Comparison of ENCODE assay signal across 8 mouse cellular contexts in genomic region chr13:9763100-9763827, GRCm38 (mm10). TPM values are rescaled to one million over a fixed set of nuclear protein-coding genes. Genes with fewer than 3 reads are reported as not detected.
A peak's percentile ranks its signal among the peaks of the same experiment; 100 is the strongest.
DNase-seq lines count a peak whose midpoint lies in the region; ATAC-seq lines count a peak whose summit lies in the region.

No protein-coding gene starts in this region.

- peak; percentile 28 for ATAC-seq in lung, embryonic 15.5 days (ENCODE audit: borderline replicate concordance, extremely low read depth, low FRiP score, low TSS enrichment)

- peak overlapping the region; percentile 77 for H3K4me2 ChIP-seq in lung, embryonic 15.5 days

- no peak for DNase-seq in lung, postnatal 4 days
- DNase-seq in NIH3T3 (ENCODE audit: low read depth) = peak; percentile 35
- peak; percentile 19 to 29 for DNase-seq in kidney, adult 8-10 months
- DNase-seq in midbrain, embryonic 10.5 days (ENCODE audit: low spot score) = no peak
- no peak for DNase-seq in gastrocnemius, postnatal 14 days
- no peak for DNase-seq in thymus, postnatal 4 days

- intact Hi-C loops in gastrocnemius, postnatal 14 days (cut with DNase I; ENCODE audit: low total_unique reads) = no loop called here

- no peaks in the 10 kb centered on the region for H3K27me3 ChIP-seq in lung, embryonic 15.5 days
- H3K27me3 ChIP-seq in erythroblast, embryonic 14.5 days (ENCODE audit: control insufficient read depth) = peaks cover 31% of the 10 kb centered on the region
- H3K27me3 ChIP-seq in midbrain, embryonic 10.5 days (ENCODE audit: low read depth, poor library complexity, severe bottlenecking) = no peaks in the 10 kb centered on the region

- peak overlapping the region; percentile 100 for H3K9ac ChIP-seq in lung, embryonic 15.5 days

- peak overlapping the region; percentile 100 for H3K27ac ChIP-seq in lung, embryonic 15.5 days
- H3K27ac ChIP-seq in midbrain, embryonic 10.5 days (replicated peaks) = peak overlapping the region; percentile 100

- peak overlapping the region; percentile 96 for H3K4me3 ChIP-seq in lung, embryonic 15.5 days
- peak overlapping the region; percentile 86 for H3K4me3 ChIP-seq in erythroblast, embryonic 14.5 days (replicated peaks)
- H3K4me3 ChIP-seq in midbrain, embryonic 10.5 days = peak overlapping the region; percentile 97

- no peaks in the 10 kb centered on the region for H3K36me3 ChIP-seq in lung, embryonic 15.5 days
- no peaks in the 10 kb centered on the region for H3K36me3 ChIP-seq in erythroblast, embryonic 14.5 days (ENCODE audit: control insufficient read depth)
- no peaks in the 10 kb centered on the region for H3K36me3 ChIP-seq in midbrain, embryonic 10.5 days

- WGBS in lung, embryonic 15.5 days = under 1% methylated on average over 21 of the region's 21 CpGs
- 9% methylated on average over 21 of the region's 21 CpGs for WGBS in midbrain, embryonic 10.5 days

- H3K9me3 ChIP-seq in lung, embryonic 15.5 days = no peaks in the 10 kb centered on the region
- H3K9me3 ChIP-seq in erythroblast, embryonic 14.5 days (ENCODE audit: control insufficient read depth, low read length) = no peaks in the 10 kb centered on the region
- H3K9me3 ChIP-seq in midbrain, embryonic 10.5 days (replicated peaks) = no peaks in the 10 kb centered on the region

- H3K4me1 ChIP-seq in lung, embryonic 15.5 days = peaks cover 45% of the 10 kb centered on the region
- peaks cover 31% of the 10 kb centered on the region for H3K4me1 ChIP-seq in erythroblast, embryonic 14.5 days (ENCODE audit: control insufficient read depth)
- peaks cover 74% of the 10 kb centered on the region for H3K4me1 ChIP-seq in midbrain, embryonic 10.5 days

RNA-seq across cellular contexts. Expression of gene Zmynd11, which starts 1.9 kb away (rescaled TPM):
- 121 and 137 TPM in 2 replicates for polyA plus RNA-seq in lung, embryonic 15.5 days (2015; fragmentation: Nextera tagmentation; extraction: Ambion mirVana)
- polyA plus RNA-seq in erythroblast, embryonic 14.5 days (2012) = 0.62 and 0.70 TPM in 2 replicates
- 104 and 111 TPM in 2 replicates for polyA plus RNA-seq in midbrain, embryonic 10.5 days (2016; fragmentation: Nextera tagmentation; extraction: Ambion mirVana)
- 10 to 100 TPM; 61.3 to 67.9 TPM for total RNA-seq in gastrocnemius, postnatal 14 days (2021)

Comparison
In these comparisons a context has a peak if more than half of its experiments do, and no peak if none do; other contexts are left out.
1. DNase-seq: peak in NIH3T3 (single experiment) and kidney, adult 8-10 months (2 of 2); none in lung, postnatal 4 days (0 of 2), midbrain, embryonic 10.5 days (single experiment), gastrocnemius, postnatal 14 days (single experiment) and thymus, postnatal 4 days (single experiment).
2. RNA of gene Zmynd11, which starts 1.9 kb away (polyA plus RNA-seq): 121 to 137 TPM in lung, embryonic 15.5 days and 104 to 111 TPM in midbrain, embryonic 10.5 days; 0.62 to 0.70 TPM in erythroblast, embryonic 14.5 days; every median in the first group is over 10 times any median in the second.
3. Peak in every context shown above with its lines, with median percentiles within 50 percentile points of each other: H3K4me3 ChIP-seq.